Mouse (Mus musculus): Measurements from ENCODE around the gene Zfp385b. TPM values are rescaled to one million over a fixed set of nuclear protein-coding genes. Genes with fewer than 3 reads are reported as not detected.

The Zfp385b gene
- polyA plus RNA-seq (2014; fragmentation: Nextera tagmentation; extraction: Ambion mirVana), result 4.7 and 8.4 TPM in 2 replicates

- Histone ChIP-seq H3K4me1 (ENCODE audit: control insufficient read depth, insufficient read depth, low read length) (peaks cover 5% of the 10 kb centered on the region; the same call in 1 of the 2 replicates), H3K4me2 (ENCODE audit: low read length) (no peak within 1 kb of the TSS), H3K9ac (ENCODE audit: low read length) (no peak within 1 kb of the TSS), H3K27ac (ENCODE audit: low read depth, low read length) (no peak within 1 kb of the TSS), H3K4me3 (ENCODE audit: low read depth, low read length) (no peak within 1 kb of the TSS), H3K9me3 (replicated peaks; ENCODE audit: control insufficient read depth, low read length) (no peaks in the 10 kb centered on the region), H3K27me3 (replicated peaks; ENCODE audit: control insufficient read depth, insufficient read depth, low read length) (peaks cover 31% of the 10 kb centered on the region), H3K36me3 (ENCODE audit: control insufficient read depth, insufficient read depth, low read length) (no peaks in the 10 kb centered on the region)
- DNase-seq (ENCODE audit: low spot score) (no peak), ATAC-seq (no peak)
Measured at GRCm38 (mm10) chr2:77819539-77819938, at the start of gene Zfp385b. Gene Zfp385b (minus strand): TSS chr2:77819639.

GRCm38 (mm10) chr2:77863934-77864333, 44.5 kb upstream of the Zfp385b start:
- Histone ChIP-seq H3K36me3 (ENCODE audit: control insufficient read depth, insufficient read depth, low read length) (no peaks in the 10 kb centered on the region), H3K27me3 (replicated peaks; ENCODE audit: control insufficient read depth, insufficient read depth, low read length) (no peaks in the 10 kb centered on the region), H3K9ac (ENCODE audit: low read length) (no peak overlapping the region), H3K4me3 (ENCODE audit: low read depth, low read length) (no peak overlapping the region), H3K27ac (ENCODE audit: low read depth, low read length) (no peak overlapping the region), H3K4me1 (ENCODE audit: control insufficient read depth, insufficient read depth, low read length) (no peaks in the 10 kb centered on the region), H3K4me2 (ENCODE audit: low read length) (no peak overlapping the region), H3K9me3 (replicated peaks; ENCODE audit: control insufficient read depth, low read length) (no peaks in the 10 kb centered on the region; the same call in 1 of the 2 replicates)
- WGBS, result 86% methylated on average over 6 of the region's 6 CpGs
- ATAC-seq (no peak), DNase-seq (ENCODE audit: low spot score) (no peak)

- no peak overlapping the region for H3K9ac ChIP-seq (ENCODE audit: low read length)
- H3K36me3 ChIP-seq (ENCODE audit: control insufficient read depth, insufficient read depth, low read length), result no peaks in the 10 kb centered on the region
- DNase-seq (ENCODE audit: low spot score) (no peak), ATAC-seq (no peak)
- H3K4me3 ChIP-seq (ENCODE audit: low read depth, low read length), result no peak overlapping the region
- no peaks in the 10 kb centered on the region; the same call in 1 of the 2 replicates for H3K9me3 ChIP-seq (replicated peaks; ENCODE audit: control insufficient read depth, low read length)
- no peak overlapping the region for H3K27ac ChIP-seq (ENCODE audit: low read depth, low read length)
- H3K27me3 ChIP-seq (replicated peaks; ENCODE audit: control insufficient read depth, insufficient read depth, low read length), result no peaks in the 10 kb centered on the region
- no peak overlapping the region for H3K4me2 ChIP-seq (ENCODE audit: low read length)
- 87% methylated on average over 15 of the region's 15 CpGs for WGBS
- H3K4me1 ChIP-seq (ENCODE audit: control insufficient read depth, insufficient read depth, low read length), result no peaks in the 10 kb centered on the region
Measured at GRCm38 (mm10) chr2:77863522-77863921, 44.1 kb upstream of the Zfp385b start.

- H3K4me3 ChIP-seq (ENCODE audit: low read depth, low read length), result no peak overlapping the region
- no peak overlapping the region for H3K27ac ChIP-seq (ENCODE audit: low read depth, low read length)
- ATAC-seq, result no peak
- H3K9ac ChIP-seq (ENCODE audit: low read length), result no peak overlapping the region
- 80% methylated on average over 6 of the region's 6 CpGs for WGBS
- no peaks in the 10 kb centered on the region for H3K9me3 ChIP-seq (replicated peaks; ENCODE audit: control insufficient read depth, low read length)
- DNase-seq (ENCODE audit: low spot score), result no peak
- H3K4me1 ChIP-seq (ENCODE audit: control insufficient read depth, insufficient read depth, low read length), result no peaks in the 10 kb centered on the region
- H3K36me3 ChIP-seq (ENCODE audit: control insufficient read depth, insufficient read depth, low read length), result no peaks in the 10 kb centered on the region
- no peak overlapping the region for H3K4me2 ChIP-seq (ENCODE audit: low read length)
- H3K27me3 ChIP-seq (replicated peaks; ENCODE audit: control insufficient read depth, insufficient read depth, low read length), result no peaks in the 10 kb centered on the region
Measured at GRCm38 (mm10) chr2:77841464-77841863, 22.0 kb upstream of the Zfp385b start.

GRCm38 (mm10) chr2:77839587-77839986, 20.1 kb upstream of the Zfp385b start:
- Histone ChIP-seq H3K27me3 (replicated peaks; ENCODE audit: control insufficient read depth, insufficient read depth, low read length) (no peaks in the 10 kb centered on the region), H3K4me3 (ENCODE audit: low read depth, low read length) (no peak overlapping the region), H3K9ac (ENCODE audit: low read length) (no peak overlapping the region), H3K36me3 (ENCODE audit: control insufficient read depth, insufficient read depth, low read length) (no peaks in the 10 kb centered on the region), H3K9me3 (replicated peaks; ENCODE audit: control insufficient read depth, low read length) (no peaks in the 10 kb centered on the region), H3K4me2 (ENCODE audit: low read length) (no peak overlapping the region), H3K4me1 (ENCODE audit: control insufficient read depth, insufficient read depth, low read length) (no peaks in the 10 kb centered on the region), H3K27ac (ENCODE audit: low read depth, low read length) (no peak overlapping the region)
- DNase-seq (ENCODE audit: low spot score), result no peak
- WGBS, result 92% methylated on average over 17 of the region's 17 CpGs
- no peak for ATAC-seq

GRCm38 (mm10) chr2:77838688-77839087, 19.2 kb upstream of the Zfp385b start:
- ATAC-seq (no peak), DNase-seq (ENCODE audit: low spot score) (no peak)
- Histone ChIP-seq H3K4me2 (ENCODE audit: low read length) (no peak overlapping the region), H3K9ac (ENCODE audit: low read length) (no peak overlapping the region), H3K27ac (ENCODE audit: low read depth, low read length) (no peak overlapping the region), H3K4me3 (ENCODE audit: low read depth, low read length) (no peak overlapping the region), H3K36me3 (ENCODE audit: control insufficient read depth, insufficient read depth, low read length) (no peaks in the 10 kb centered on the region), H3K27me3 (replicated peaks; ENCODE audit: control insufficient read depth, insufficient read depth, low read length) (no peaks in the 10 kb centered on the region), H3K4me1 (ENCODE audit: control insufficient read depth, insufficient read depth, low read length) (no peaks in the 10 kb centered on the region), H3K9me3 (replicated peaks; ENCODE audit: control insufficient read depth, low read length) (no peaks in the 10 kb centered on the region)
- WGBS, result 82% methylated on average over 1 of the region's 1 CpGs

- no peak overlapping the region for H3K9ac ChIP-seq (ENCODE audit: low read length)
- no peak overlapping the region for H3K27ac ChIP-seq (ENCODE audit: low read depth, low read length)
- no peaks in the 10 kb centered on the region for H3K9me3 ChIP-seq (replicated peaks; ENCODE audit: control insufficient read depth, low read length)
- H3K4me2 ChIP-seq (ENCODE audit: low read length), result no peak overlapping the region
- no peaks in the 10 kb centered on the region for H3K4me1 ChIP-seq (ENCODE audit: control insufficient read depth, insufficient read depth, low read length)
- H3K4me3 ChIP-seq (ENCODE audit: low read depth, low read length), result no peak overlapping the region
- no peaks in the 10 kb centered on the region for H3K36me3 ChIP-seq (ENCODE audit: control insufficient read depth, insufficient read depth, low read length)
- ATAC-seq (no peak), DNase-seq (ENCODE audit: low spot score) (no peak)
- 59% methylated on average over 3 of the region's 3 CpGs for WGBS
- H3K27me3 ChIP-seq (replicated peaks; ENCODE audit: control insufficient read depth, insufficient read depth, low read length), result no peaks in the 10 kb centered on the region
Measured at GRCm38 (mm10) chr2:77835781-77836180, 16.3 kb upstream of the Zfp385b start.

- WGBS, result 63% methylated on average over 7 of the region's 7 CpGs
Measured at GRCm38 (mm10) chr2:77826133-77826828, 6.8 kb upstream of the Zfp385b start.

GRCm38 (mm10) chr2:77823026-77823425, 3.6 kb upstream of the Zfp385b start:
- WGBS, result 85% methylated on average over 5 of the region's 5 CpGs
- Histone ChIP-seq H3K36me3 (ENCODE audit: control insufficient read depth, insufficient read depth, low read length) (no peaks in the 10 kb centered on the region), H3K4me1 (ENCODE audit: control insufficient read depth, insufficient read depth, low read length) (no peaks in the 10 kb centered on the region), H3K9ac (ENCODE audit: low read length) (no peak overlapping the region), H3K27ac (ENCODE audit: low read depth, low read length) (no peak overlapping the region), H3K4me2 (ENCODE audit: low read length) (no peak overlapping the region), H3K27me3 (replicated peaks; ENCODE audit: control insufficient read depth, insufficient read depth, low read length) (peaks cover 4% of the 10 kb centered on the region), H3K9me3 (replicated peaks; ENCODE audit: control insufficient read depth, low read length) (no peaks in the 10 kb centered on the region), H3K4me3 (ENCODE audit: low read depth, low read length) (no peak overlapping the region)
- ATAC-seq (no peak), DNase-seq (ENCODE audit: low spot score) (no peak)

More at GRCm38 (mm10) chr2:77826133-77826828, 6.8 kb upstream of the Zfp385b start:
- DNase-seq (ENCODE audit: low spot score) (no peak), ATAC-seq (no peak)
- Histone ChIP-seq H3K4me1 (ENCODE audit: control insufficient read depth, insufficient read depth, low read length) (no peaks in the 10 kb centered on the region), H3K27ac (ENCODE audit: low read depth, low read length) (no peak overlapping the region), H3K4me2 (ENCODE audit: low read length) (no peak overlapping the region), H3K4me3 (ENCODE audit: low read depth, low read length) (no peak overlapping the region), H3K9me3 (replicated peaks; ENCODE audit: control insufficient read depth, low read length) (no peaks in the 10 kb centered on the region), H3K27me3 (replicated peaks; ENCODE audit: control insufficient read depth, insufficient read depth, low read length) (no peaks in the 10 kb centered on the region), H3K36me3 (ENCODE audit: control insufficient read depth, insufficient read depth, low read length) (no peaks in the 10 kb centered on the region), H3K9ac (ENCODE audit: low read length) (no peak overlapping the region)

All from forebrain, embryonic 14.5 days (tissue).